Mouse (Mus musculus): ENCODE results near the gene Arhgap15. TPM values are rescaled to one million over a fixed set of nuclear protein-coding genes. Genes with fewer than 3 reads are reported as not detected.

Arhgap15 gene
- total and polyA plus RNA-seq, 3 experiments = 16.6 to 40.3 (median 19.8) TPM

DNA sequence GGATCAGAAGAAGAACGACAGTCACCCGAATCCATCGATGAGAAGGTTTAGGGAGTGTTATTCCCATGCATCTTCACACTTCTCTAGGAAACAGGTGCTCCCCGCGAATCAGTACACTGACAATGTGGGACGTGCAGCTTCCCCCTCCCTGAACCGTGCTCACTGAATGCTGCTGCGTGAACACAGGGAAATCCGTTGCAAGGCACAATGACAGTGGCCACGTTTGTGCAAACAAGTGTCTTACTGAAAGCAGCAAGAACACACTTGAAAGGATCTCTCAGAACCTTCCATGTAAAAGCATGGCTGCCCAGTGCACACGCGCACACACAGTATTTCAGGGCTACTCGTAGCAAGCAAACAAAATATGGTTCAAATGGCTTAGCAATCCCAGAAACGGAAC lies 237.4 kb downstream of the Arhgap15 start:
- Histone ChIP-seq H3K9me3 (replicated peaks; ENCODE audit: low read length) (no peaks in the 10 kb centered on the region), H3K9ac (ENCODE audit: insufficient read depth, low read depth) (no peak overlapping the region), H3K36me3 (replicated peaks in 1 of 2; ENCODE audit: control insufficient read depth in 1 of 2, insufficient read depth in 1 of 2, low read length in 1 of 2) (peaks cover 3 to 6% of the 10 kb centered on the region in 2 experiments), H3K4me3 (replicated peaks in 1 of 3; ENCODE audit: low read depth in 2 of 3, low read length in 2 of 3, poor library complexity in 1 of 3) (no peak overlapping the region), H3K4me2 (ENCODE audit: insufficient read depth, low read depth, poor library complexity, severe bottlenecking) (no peak overlapping the region), H3K27me3 (replicated peaks) (no peaks in the 10 kb centered on the region), H3K27ac (ENCODE audit: insufficient read depth, low read depth) (no peak overlapping the region), H3K4me1 (ENCODE audit: control insufficient read depth in 1 of 2, insufficient read depth in 2 of 2) (no peaks in the 10 kb centered on the region), H3K79me2 (replicated peaks; ENCODE audit: control insufficient read depth, extremely low read depth, insufficient read depth, poor library complexity, severe bottlenecking) (no peaks in the 10 kb centered on the region)
- dilution Hi-C loops (cut with MboI; ENCODE audit: extremely low pct_ligation_motif_present, extremely low pct_unique_long_range_greater_than_20kb, low sequenced_read_pairs) (no loop called here), in situ Hi-C loops (cut with MboI; ENCODE audit: low pct_ligation_motif_present, low pct_unique_long_range_greater_than_20kb, low sequenced_read_pairs) (no loop called here)
- no peak for DNase-seq (ENCODE audit: extremely low read depth)
- TF ChIP-seq MEF2A (IDR thresholded peaks at IDR 0.05; ENCODE audit: borderline replicate concordance, low read depth, low read length) (no peak), ZC3H11A (IDR thresholded peaks at IDR 0.05; ENCODE audit: low read depth, low read length) (no peak), ETS1 (conservative IDR thresholded peaks at IDR 0.05; ENCODE audit: low read depth, low read length) (no peak), MYC (IDR thresholded peaks at IDR 0.05; ENCODE audit: low read depth, low read length) (no peak), NELFE (IDR thresholded peaks at IDR 0.05; ENCODE audit: low read depth, low read length) (no peak), POLR2AphosphoS2 (IDR thresholded peaks at IDR 0.05; ENCODE audit: low read depth, low read length) (no peak), NRF1 (IDR thresholded peaks at IDR 0.05; ENCODE audit: low read depth, low read length) (no peak), RCOR1 (conservative IDR thresholded peaks at IDR 0.05; ENCODE audit: low read depth, low read length) (no peak), BHLHE40 (IDR thresholded peaks at IDR 0.05; ENCODE audit: low read depth, low read length) (no peak), SMC3 (IDR thresholded peaks at IDR 0.05; ENCODE audit: low read depth, low read length) (no peak), GABPA (IDR thresholded peaks at IDR 0.05; ENCODE audit: insufficient replicate concordance, low read depth, low read length) (no peak), TBP (conservative IDR thresholded peaks at IDR 0.05; ENCODE audit: low read depth, low read length) (no peak), CHD2 (IDR thresholded peaks at IDR 0.05; ENCODE audit: low read length) (no peak)

DNA sequence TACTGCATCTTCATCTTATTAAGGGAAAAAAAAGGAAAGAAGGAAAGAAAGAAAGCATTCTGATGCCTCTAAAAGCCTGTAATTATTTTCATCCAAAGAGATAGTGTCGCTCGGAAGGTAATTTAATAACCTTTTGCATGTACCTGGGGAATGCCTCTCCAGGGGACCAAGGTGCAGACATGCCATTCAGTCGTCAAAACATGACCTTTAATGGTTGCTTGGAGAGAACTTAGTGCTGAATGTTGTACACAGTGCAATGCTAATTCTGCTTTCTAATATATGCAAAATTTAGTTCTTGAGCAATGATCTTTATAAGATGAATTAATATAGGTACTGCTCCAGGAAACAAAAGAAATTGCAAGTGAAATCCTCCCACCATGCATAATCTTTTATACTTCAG lies 239.3 kb downstream of the Arhgap15 start:
- TF ChIP-seq SMC3 (IDR thresholded peaks at IDR 0.05; ENCODE audit: low read depth, low read length) (no peak), CTCF (conservative IDR thresholded peaks at IDR 0.05 in 1 of 2, IDR thresholded peaks at IDR 0.05 in 1 of 2; ENCODE audit: low read depth in 2 of 2, low read length in 2 of 2) (no peak), ZC3H11A (IDR thresholded peaks at IDR 0.05; ENCODE audit: low read depth, low read length) (no peak), KAT2A (IDR thresholded peaks at IDR 0.05; ENCODE audit: insufficient replicate concordance, low read length) (no peak), USF2 (conservative IDR thresholded peaks at IDR 0.05; ENCODE audit: low read depth, low read length) (no peak), MEF2A (IDR thresholded peaks at IDR 0.05; ENCODE audit: borderline replicate concordance, low read depth, low read length) (no peak), NELFE (IDR thresholded peaks at IDR 0.05; ENCODE audit: low read depth, low read length) (no peak), MYC (IDR thresholded peaks at IDR 0.05; ENCODE audit: low read depth, low read length) (no peak)
- Histone ChIP-seq H3K4me1 (ENCODE audit: control insufficient read depth in 1 of 2, insufficient read depth in 2 of 2) (no peaks in the 10 kb centered on the region), H3K79me2 (replicated peaks; ENCODE audit: control insufficient read depth, extremely low read depth, insufficient read depth, poor library complexity, severe bottlenecking) (no peaks in the 10 kb centered on the region), H3K9ac (ENCODE audit: insufficient read depth, low read depth) (no peak overlapping the region), H3K27me3 (replicated peaks) (no peaks in the 10 kb centered on the region), H3K27ac (ENCODE audit: insufficient read depth, low read depth) (no peak overlapping the region), H3K4me2 (ENCODE audit: insufficient read depth, low read depth, poor library complexity, severe bottlenecking) (no peak overlapping the region), H3K4me3 (replicated peaks in 1 of 3; ENCODE audit: low read depth in 2 of 3, low read length in 2 of 3, poor library complexity in 1 of 3) (no peak overlapping the region), H3K36me3 (replicated peaks in 1 of 2; ENCODE audit: control insufficient read depth in 1 of 2, insufficient read depth in 1 of 2, low read length in 1 of 2) (peaks cover 3 to 6% of the 10 kb centered on the region in 2 experiments), H3K9me3 (replicated peaks; ENCODE audit: low read length) (no peaks in the 10 kb centered on the region)
- DNase-seq (ENCODE audit: extremely low read depth) = no peak
- dilution Hi-C loops (cut with MboI; ENCODE audit: extremely low pct_ligation_motif_present, extremely low pct_unique_long_range_greater_than_20kb, low sequenced_read_pairs) (no loop called here), in situ Hi-C loops (cut with MboI; ENCODE audit: low pct_ligation_motif_present, low pct_unique_long_range_greater_than_20kb, low sequenced_read_pairs) (no loop called here)

Measured in CH12.LX (cell line).